Mouse (Mus musculus) heart, embryonic 12.5 days (tissue): ENCODE measurements around the gene Vezf1. TPM values are rescaled to one million over a fixed set of nuclear protein-coding genes. Genes with fewer than 3 reads are reported as not detected.
A peak's percentile ranks its signal among the peaks of the same experiment; 100 is the strongest.

Source experiments
- ATAC-seq: fragments of 200-750 bp; cut with Nextera tagmentation; 2 replicates; pipeline ENCODE4 v1.8.0; 2017; ENCODE audit warnings: moderate TSS enrichment, moderate library complexity; ENCODE audit not compliant: insufficient number of reproducible peaks, low FRiP score
- H3K27ac ChIP-seq: fragments of 300-500 bp; sonication (generic); 2 replicates; pipeline ENCODE4 v1.5.1; 2016; ENCODE audit warnings: mild to moderate bottlenecking, moderate library complexity; ENCODE audit not compliant: poor library complexity, severe bottlenecking
- H3K27me3 ChIP-seq: fragments of 300-500 bp; sonication (generic); replicated peaks from 2 replicates; pipeline ENCODE4 v1.6.1; 2016; ENCODE audit warnings: mild to moderate bottlenecking, moderate library complexity
- H3K36me3 ChIP-seq: fragments of 300-500 bp; sonication (generic); 2 replicates; pipeline ENCODE4 v1.6.1; 2016; ENCODE audit warnings: mild to moderate bottlenecking, moderate library complexity
- H3K4me1 ChIP-seq: fragments of 300-500 bp; sonication (generic); replicated peaks from 2 replicates; pipeline ENCODE4 v1.6.1; 2016; ENCODE audit warnings: mild to moderate bottlenecking
- H3K4me2 ChIP-seq: fragments of 300-500 bp; sonication (generic); 2 replicates; pipeline ENCODE4 v1.6.1; 2016; ENCODE audit warnings: mild to moderate bottlenecking, moderate library complexity
- H3K4me3 ChIP-seq: fragments of 300-500 bp; sonication (generic); 2 replicates; pipeline ENCODE4 v1.5.1; 2016; ENCODE audit warnings: mild to moderate bottlenecking
- H3K9ac ChIP-seq: fragments of 300-500 bp; sonication (generic); 2 replicates; pipeline ENCODE4 v1.6.1; 2016; ENCODE audit warnings: mild to moderate bottlenecking, moderate library complexity
- H3K9me3 ChIP-seq: fragments of 300-500 bp; sonication (generic); replicated peaks from 2 replicates; pipeline ENCODE4 v1.6.1; 2016; ENCODE audit warnings: mild to moderate bottlenecking, moderate library complexity
- WGBS: fragments of 180-500 bp; shearing (Covaris S2); methylation state at CpG from one replicate; pipeline ENCODE4 v1.1.7; 2016; 5-methylcytosine and 5-hydroxymethylcytosine counted together
- polyA plus RNA-seq: library from polyadenylated mRNA; unstranded; fragments of >200 nt; fragmentation: Nextera tagmentation; extraction: Ambion mirVana; gene quantifications from 2 replicates; pipeline ENCODE4 v1.2.1, GENCODE M21; 2016

Vezf1 gene
- polyA plus RNA-seq, 1 experiment from 2014 or later: 27.3 TPM

GRCm38 (mm10) chr11:88054589-88054988 is 13.5 kb upstream of the Vezf1 start:
- Histone ChIP-seq H3K4me3 (no peak overlapping the region), H3K4me1 (peaks cover 12% of the 10 kb centered on the region), H3K27ac (no peak overlapping the region), H3K9me3 (no peaks in the 10 kb centered on the region), H3K4me2 (no peak overlapping the region), H3K27me3 (no peaks in the 10 kb centered on the region), H3K9ac (no peak overlapping the region), H3K36me3 (peaks cover 27% of the 10 kb centered on the region)
- ATAC-seq: no peak
- WGBS: 96% methylated on average over 1 of the region's 1 CpGs

GRCm38 (mm10) chr11:88055777-88056176 is 12.3 kb upstream of the Vezf1 start:
- Histone ChIP-seq H3K9ac (no peak overlapping the region), H3K27me3 (no peaks in the 10 kb centered on the region), H3K9me3 (no peaks in the 10 kb centered on the region), H3K36me3 (peaks cover 19% of the 10 kb centered on the region), H3K4me3 (no peak overlapping the region), H3K27ac (no peak overlapping the region), H3K4me2 (no peak overlapping the region), H3K4me1 (peaks cover 6% of the 10 kb centered on the region; the same call in 1 of the 2 replicates)
- ATAC-seq: no peak
- WGBS: 78% methylated on average over 2 of the region's 2 CpGs

- Histone ChIP-seq H3K27me3 (no peaks in the 10 kb centered on the region), H3K4me2 (no peak overlapping the region), H3K4me3 (no peak overlapping the region), H3K4me1 (0 out of 2 replicates have a peak, but pooled peaks cover 2% of the 10 kb centered on the region), H3K9me3 (no peaks in the 10 kb centered on the region), H3K36me3 (peaks cover 11% of the 10 kb centered on the region), H3K9ac (no peak overlapping the region), H3K27ac (no peak overlapping the region)
- WGBS: 66% methylated on average over 2 of the region's 2 CpGs
- ATAC-seq: no peak
These were observed 10.3 kb upstream of the Vezf1 start for GRCm38 (mm10) chr11:88057788-88058187.

- 49% methylated on average over 2 of the region's 2 CpGs for WGBS
- peak; percentile 73; the same call in 1 of the 2 replicates for ATAC-seq
- 0 out of 2 replicates have a peak, but pooled peaks cover 2% of the 10 kb centered on the region for H3K4me1 ChIP-seq
- no peak overlapping the region for H3K4me3 ChIP-seq
- no peaks in the 10 kb centered on the region for H3K9me3 ChIP-seq
- no peaks in the 10 kb centered on the region for H3K27me3 ChIP-seq
- no peak overlapping the region for H3K4me2 ChIP-seq
- no peak overlapping the region for H3K27ac ChIP-seq
- peaks cover 6% of the 10 kb centered on the region; the same call in 1 of the 2 replicates for H3K36me3 ChIP-seq
- H3K9ac ChIP-seq: no peak overlapping the region
These were observed 8.9 kb upstream of the Vezf1 start for GRCm38 (mm10) chr11:88059141-88059540.

GRCm38 (mm10) chr11:88061892-88062625 is 6.0 kb upstream of the Vezf1 start:
- Histone ChIP-seq H3K4me3 (no peak overlapping the region), H3K27me3 (no peaks in the 10 kb centered on the region), H3K4me2 (no peak overlapping the region), H3K9me3 (no peaks in the 10 kb centered on the region), H3K27ac (no peak overlapping the region), H3K36me3 (no peaks in the 10 kb centered on the region), H3K4me1 (0 out of 2 replicates have a peak, but pooled peaks cover 3% of the 10 kb centered on the region), H3K9ac (no peak overlapping the region)
- 74% methylated on average over 2 of the region's 2 CpGs for WGBS
- ATAC-seq: no peak

GRCm38 (mm10) chr11:88065732-88066131 is 2.3 kb upstream of the Vezf1 start:
- no peak overlapping the region for H3K9ac ChIP-seq
- H3K27ac ChIP-seq: no peak overlapping the region
- H3K4me2 ChIP-seq: no peak overlapping the region
- H3K4me3 ChIP-seq: no peak overlapping the region
- no peaks in the 10 kb centered on the region for H3K9me3 ChIP-seq
- peaks cover 15% of the 10 kb centered on the region for H3K4me1 ChIP-seq
- no peaks in the 10 kb centered on the region for H3K27me3 ChIP-seq
- no peak for ATAC-seq
- H3K36me3 ChIP-seq: no peaks in the 10 kb centered on the region

- 2% methylated on average over 8 of the region's 8 CpGs for WGBS
- peak overlapping the region; percentile 91 for H3K4me3 ChIP-seq
- H3K9ac ChIP-seq: peak overlapping the region; percentile 96
- ATAC-seq: no peak
- H3K4me2 ChIP-seq: peak overlapping the region; percentile 96
- H3K4me1 ChIP-seq: peaks cover 27% of the 10 kb centered on the region
- peak overlapping the region; percentile 95 for H3K27ac ChIP-seq
- no peaks in the 10 kb centered on the region for H3K36me3 ChIP-seq
- no peaks in the 10 kb centered on the region for H3K9me3 ChIP-seq
- no peaks in the 10 kb centered on the region for H3K27me3 ChIP-seq
These were observed 891 bp upstream of the Vezf1 start for GRCm38 (mm10) chr11:88067191-88067585.

- peak overlapping the region; percentile 96 for H3K9ac ChIP-seq
- peak overlapping the region; percentile 96 for H3K4me2 ChIP-seq
- peaks cover 6% of the 10 kb centered on the region for H3K36me3 ChIP-seq
- H3K4me3 ChIP-seq: peak overlapping the region; percentile 91
- H3K9me3 ChIP-seq: no peaks in the 10 kb centered on the region
- peaks cover 39% of the 10 kb centered on the region for H3K4me1 ChIP-seq
- WGBS: under 1% methylated on average over 78 of the region's 92 CpGs
- peak overlapping the region; percentile 95 for H3K27ac ChIP-seq
- peak; percentile 85 for ATAC-seq
- no peaks in the 10 kb centered on the region for H3K27me3 ChIP-seq
These were observed 549 bp downstream of the Vezf1 start for GRCm38 (mm10) chr11:88068411-88069245.

- Histone ChIP-seq H3K4me2 (peak overlapping the region; percentile 96), H3K4me3 (peak overlapping the region; percentile 91), H3K27me3 (no peaks in the 10 kb centered on the region), H3K9me3 (no peaks in the 10 kb centered on the region), H3K9ac (peak overlapping the region; percentile 96), H3K36me3 (peaks cover 12% of the 10 kb centered on the region), H3K27ac (peak overlapping the region; percentile 95), H3K4me1 (peaks cover 41% of the 10 kb centered on the region)
- no peak for ATAC-seq
- WGBS: 0% methylated on average over 12 of the region's 12 CpGs
These were observed 1.1 kb downstream of the Vezf1 start for GRCm38 (mm10) chr11:88069246-88069570.

GRCm38 (mm10) chr11:88070392-88070791 is 2.3 kb downstream of the Vezf1 start:
- no peaks in the 10 kb centered on the region for H3K9me3 ChIP-seq
- 32% methylated on average over 4 of the region's 4 CpGs for WGBS
- 0 out of 2 replicates have a peak overlapping the region, but pooled peaks have one; percentile 7 for H3K4me3 ChIP-seq
- ATAC-seq: no peak
- H3K27me3 ChIP-seq: no peaks in the 10 kb centered on the region
- no peak overlapping the region for H3K27ac ChIP-seq
- H3K4me1 ChIP-seq: peaks cover 41% of the 10 kb centered on the region
- peak overlapping the region; percentile 49 for H3K4me2 ChIP-seq
- H3K9ac ChIP-seq: no peak overlapping the region
- peaks cover 20% of the 10 kb centered on the region for H3K36me3 ChIP-seq

- Histone ChIP-seq H3K9ac (no peak overlapping the region), H3K27ac (no peak overlapping the region), H3K4me3 (no peak overlapping the region), H3K9me3 (no peaks in the 10 kb centered on the region), H3K36me3 (peaks cover 25% of the 10 kb centered on the region), H3K27me3 (no peaks in the 10 kb centered on the region), H3K4me1 (peaks cover 41% of the 10 kb centered on the region), H3K4me2 (peak overlapping the region; percentile 38; the same call in 1 of the 2 replicates)
- no peak for ATAC-seq
- WGBS: 63% methylated on average over 5 of the region's 5 CpGs
These were observed 3.0 kb downstream of the Vezf1 start for GRCm38 (mm10) chr11:88071113-88071512.
